Mouse (Mus musculus) kidney, adult 2 months (tissue): ENCODE results near the gene Maml3.

ENCODE experiments used
- CTCF ChIP-seq: fragments of 200-500 bp; conservative IDR thresholded peaks from 2 replicates; pipeline ENCODE4 v1.5.1; 2011; ENCODE audit warnings: low read depth, mild to moderate bottlenecking, control low read depth, low read length, moderate library complexity, mixed read lengths; ENCODE audit not compliant: insufficient read depth, insufficient read length
- POLR2A ChIP-seq: fragments of 200-500 bp; IDR thresholded peaks from one replicate; pipeline ENCODE4 v1.6.1; 2011; ENCODE audit warnings: low read depth, low read length, control low read depth

- TF ChIP-seq CTCF (no peak), POLR2A (no peak)
Measured at GRCm38 (mm10) chr3:51830821-51831429, 274.0 kb downstream of the Maml3 start.
